Mouse (Mus musculus) heart, embryonic 10.5 days (tissue): Measurements from ENCODE around the gene Ccdc88c. TPM values are rescaled to one million over a fixed set of nuclear protein-coding genes. Genes with fewer than 3 reads are reported as not detected.

Experiments
- DNase-seq: peaks from one replicate; pipeline ENCODE4 v3.0.0-alpha.2; 2017; ENCODE audit warnings: low spot score
- H3K27ac ChIP-seq: fragments of 300-500 bp; sonication (generic); 2 replicates; pipeline ENCODE4 v1.5.1; 2016; ENCODE audit warnings: mild to moderate bottlenecking
- H3K27me3 ChIP-seq: fragments of 300-500 bp; sonication (generic); 2 replicates; pipeline ENCODE4 v1.6.1; 2016; ENCODE audit warnings: mild to moderate bottlenecking; ENCODE audit not compliant: poor library complexity, insufficient read depth, severe bottlenecking
- H3K36me3 ChIP-seq: fragments of 300-500 bp; sonication (generic); 2 replicates; pipeline ENCODE4 v1.6.1; 2016; ENCODE audit warnings: mild to moderate bottlenecking, moderate library complexity
- H3K4me1 ChIP-seq: fragments of 300-500 bp; sonication (generic); 2 replicates; pipeline ENCODE4 v1.6.1; 2016; ENCODE audit warnings: mild to moderate bottlenecking
- H3K4me3 ChIP-seq: fragments of 300-500 bp; sonication (generic); 2 replicates; pipeline ENCODE4 v1.5.1; 2016; ENCODE audit warnings: mild to moderate bottlenecking, moderate library complexity
- H3K9me3 ChIP-seq: fragments of 300-500 bp; sonication (generic); 2 replicates; pipeline ENCODE4 v1.6.1; 2016; ENCODE audit warnings: mild to moderate bottlenecking, moderate library complexity
- WGBS: fragments of 180-500 bp; shearing (Covaris S2); methylation state at CpG from one replicate; pipeline ENCODE4 v1.1.7; 2016; 5-methylcytosine and 5-hydroxymethylcytosine counted together
- polyA plus RNA-seq: library from polyadenylated mRNA; unstranded; fragments of >200 nt; fragmentation: Nextera tagmentation; extraction: Ambion mirVana; gene quantifications from 2 replicates; pipeline ENCODE4 v1.2.1, GENCODE M21; 2016

Ccdc88c gene
- polyA plus RNA-seq, 1 experiment from 2014 or later = 4.4 TPM

- Histone ChIP-seq H3K9me3 (no peaks in the 10 kb centered on the region), H3K36me3 (peaks cover 3% of the 10 kb centered on the region; the same call in 1 of the 2 replicates), H3K27ac (no peak overlapping the region), H3K27me3 (peaks cover 55% of the 10 kb centered on the region), H3K4me1 (peaks cover 11% of the 10 kb centered on the region), H3K4me3 (no peak overlapping the region)
- DNase-seq = peak; percentile 53
- 85% methylated on average over 12 of the region's 12 CpGs for WGBS
Observed at GRCm38 (mm10) chr12:100910731-100911130, 118.1 kb downstream of the Ccdc88c start.

GRCm38 (mm10) chr12:100909765-100910164 lies 119.1 kb downstream of the Ccdc88c start:
- Histone ChIP-seq H3K36me3 (peaks cover 3% of the 10 kb centered on the region; the same call in 1 of the 2 replicates), H3K27ac (no peak overlapping the region), H3K27me3 (peaks cover 53% of the 10 kb centered on the region), H3K9me3 (no peaks in the 10 kb centered on the region), H3K4me1 (peaks cover 11% of the 10 kb centered on the region), H3K4me3 (no peak overlapping the region)
- no peak for DNase-seq
- WGBS = 73% methylated on average over 6 of the region's 6 CpGs

DNA sequence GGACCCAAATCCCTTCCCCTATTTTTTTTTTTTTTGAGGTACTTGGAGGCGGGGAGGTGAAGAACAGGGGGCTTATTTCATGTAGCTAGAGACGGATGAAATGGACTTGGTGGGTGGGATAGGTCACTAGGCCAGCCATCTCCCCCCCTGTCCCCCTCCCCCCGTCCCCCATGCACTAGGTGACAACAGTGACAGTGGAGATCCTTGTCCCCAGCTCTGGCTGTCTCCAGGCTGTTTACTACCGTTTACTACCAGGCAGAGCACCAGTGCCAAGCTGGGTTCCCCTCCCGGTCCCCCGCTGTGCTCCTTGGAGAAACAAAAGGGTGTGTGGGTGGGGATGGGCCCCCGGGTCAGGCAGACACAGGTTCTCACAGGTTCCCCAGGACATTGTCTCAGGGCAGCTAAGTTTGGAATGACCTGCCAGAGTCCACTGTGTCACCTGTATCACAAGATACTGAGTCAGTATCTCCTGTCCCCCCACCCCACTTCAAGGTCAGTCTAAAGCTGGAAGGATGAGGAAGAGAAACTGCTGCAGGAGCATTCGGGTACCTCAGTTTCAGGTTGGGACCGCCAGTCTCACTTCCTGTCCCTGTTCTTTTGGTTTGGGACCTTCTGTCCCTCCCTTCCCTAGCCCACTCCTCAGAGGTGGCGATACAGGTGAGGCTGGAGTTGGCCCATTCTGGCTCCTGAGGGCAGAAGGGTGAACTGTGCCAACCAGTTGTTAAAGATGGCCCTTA lies 120.4 kb downstream of the Ccdc88c start:
- peak overlapping the region; percentile 90 for H3K27ac ChIP-seq

DNA sequence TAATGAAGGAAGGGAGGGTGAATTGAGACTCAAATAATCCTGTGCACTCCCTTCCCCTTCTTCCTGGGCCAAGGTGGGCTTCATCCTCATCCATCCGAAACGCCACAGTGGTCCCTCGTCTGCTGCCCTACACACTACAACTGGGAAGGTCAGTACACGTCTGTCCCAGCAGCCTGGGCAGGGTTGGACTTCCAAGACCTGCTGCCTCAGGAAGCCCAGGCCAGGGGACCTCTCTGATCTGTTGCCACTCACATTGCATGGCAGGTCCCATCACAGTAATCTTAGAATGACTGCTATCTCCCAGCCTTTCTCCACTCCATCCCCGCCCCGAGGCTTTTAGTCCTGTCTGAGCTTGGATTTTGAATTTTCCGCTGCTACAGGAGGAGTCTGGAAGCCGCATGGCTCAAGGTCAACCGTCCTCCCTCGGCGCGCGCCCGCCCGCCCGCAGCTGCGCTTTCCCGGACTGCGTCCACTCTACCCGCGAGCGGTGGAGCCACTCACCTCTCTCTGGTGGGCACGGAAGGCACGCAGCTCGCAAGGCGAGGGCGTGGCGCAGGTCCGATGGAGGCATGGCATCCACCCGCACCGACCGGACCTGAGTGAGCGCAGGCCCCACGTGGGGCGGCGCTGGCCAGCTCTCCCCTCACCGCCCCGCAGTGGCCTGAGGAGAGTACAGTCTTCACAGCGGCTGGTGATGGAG lies 121.1 kb downstream of the Ccdc88c start, which contains the start of gene Gpr68:
TSS of gene Gpr68 (minus strand) at position 601 of the 700 bp plus-strand sequence.
- H3K9me3 ChIP-seq = no peaks in the 10 kb centered on the region
- peak within 1 kb of the TSS; percentile 68 for H3K4me3 ChIP-seq
- peaks cover 11% of the 10 kb centered on the region for H3K4me1 ChIP-seq
- WGBS = 3% methylated on average over 39 of the region's 39 CpGs
- H3K36me3 ChIP-seq = peaks cover under 1% of the 10 kb centered on the region; the same call in 1 of the 2 replicates
- peak within 1 kb of the TSS; percentile 90 for H3K27ac ChIP-seq
- DNase-seq = peak; percentile 79
- peaks cover 54% of the 10 kb centered on the region for H3K27me3 ChIP-seq

More for the DNA sequence above, 120.4 kb downstream of the Ccdc88c start:
- DNase-seq = peak; percentile 71
- Histone ChIP-seq H3K4me1 (peaks cover 11% of the 10 kb centered on the region), H3K27me3 (peaks cover 49% of the 10 kb centered on the region), H3K9me3 (no peaks in the 10 kb centered on the region), H3K36me3 (peaks cover 3% of the 10 kb centered on the region; the same call in 1 of the 2 replicates), H3K4me3 (peak overlapping the region; percentile 68)
- 19% methylated on average over 10 of the region's 10 CpGs for WGBS

GRCm38 (mm10) chr12:100906861-100907260 lies 122.0 kb downstream of the Ccdc88c start:
- Histone ChIP-seq H3K36me3 (no peaks in the 10 kb centered on the region), H3K4me3 (no peak overlapping the region), H3K27me3 (peaks cover 63% of the 10 kb centered on the region), H3K9me3 (no peaks in the 10 kb centered on the region), H3K27ac (no peak overlapping the region), H3K4me1 (peaks cover 11% of the 10 kb centered on the region)
- no peak for DNase-seq
- WGBS = 76% methylated on average over 5 of the region's 5 CpGs

GRCm38 (mm10) chr12:100903761-100904160 lies 125.1 kb downstream of the Ccdc88c start:
- no peak for DNase-seq
- H3K4me3 ChIP-seq = no peak overlapping the region
- H3K27ac ChIP-seq = no peak overlapping the region
- 84% methylated on average over 9 of the region's 9 CpGs for WGBS
- H3K9me3 ChIP-seq = no peaks in the 10 kb centered on the region
- H3K4me1 ChIP-seq = peaks cover 20% of the 10 kb centered on the region
- no peaks in the 10 kb centered on the region for H3K36me3 ChIP-seq
- peaks cover 73% of the 10 kb centered on the region for H3K27me3 ChIP-seq

GRCm38 (mm10) chr12:100901386-100901785 lies 127.5 kb downstream of the Ccdc88c start:
- Histone ChIP-seq H3K4me1 (peaks cover 14% of the 10 kb centered on the region), H3K4me3 (no peak overlapping the region), H3K9me3 (no peaks in the 10 kb centered on the region), H3K36me3 (no peaks in the 10 kb centered on the region), H3K27ac (no peak overlapping the region), H3K27me3 (peaks cover 73% of the 10 kb centered on the region)
- WGBS = 77% methylated on average over 6 of the region's 6 CpGs
- no peak for DNase-seq

GRCm38 (mm10) chr12:100900901-100901300 lies 128.0 kb downstream of the Ccdc88c start:
- DNase-seq = no peak
- Histone ChIP-seq H3K4me1 (peaks cover 14% of the 10 kb centered on the region), H3K36me3 (no peaks in the 10 kb centered on the region), H3K27me3 (peaks cover 74% of the 10 kb centered on the region), H3K9me3 (no peaks in the 10 kb centered on the region), H3K27ac (no peak overlapping the region), H3K4me3 (no peak overlapping the region)
- WGBS = 72% methylated on average over 6 of the region's 6 CpGs

- Histone ChIP-seq H3K4me3 (peak overlapping the region; percentile 56), H3K9me3 (no peaks in the 10 kb centered on the region), H3K36me3 (no peaks in the 10 kb centered on the region), H3K4me1 (peaks cover 14% of the 10 kb centered on the region), H3K27ac (no peak overlapping the region; the same call in 1 of the 2 replicates), H3K27me3 (peaks cover 83% of the 10 kb centered on the region)
- under 1% methylated on average over 30 of the region's 30 CpGs for WGBS
- no peak for DNase-seq
Observed at GRCm38 (mm10) chr12:100899111-100899640, 129.7 kb downstream of the Ccdc88c start.

DNA sequence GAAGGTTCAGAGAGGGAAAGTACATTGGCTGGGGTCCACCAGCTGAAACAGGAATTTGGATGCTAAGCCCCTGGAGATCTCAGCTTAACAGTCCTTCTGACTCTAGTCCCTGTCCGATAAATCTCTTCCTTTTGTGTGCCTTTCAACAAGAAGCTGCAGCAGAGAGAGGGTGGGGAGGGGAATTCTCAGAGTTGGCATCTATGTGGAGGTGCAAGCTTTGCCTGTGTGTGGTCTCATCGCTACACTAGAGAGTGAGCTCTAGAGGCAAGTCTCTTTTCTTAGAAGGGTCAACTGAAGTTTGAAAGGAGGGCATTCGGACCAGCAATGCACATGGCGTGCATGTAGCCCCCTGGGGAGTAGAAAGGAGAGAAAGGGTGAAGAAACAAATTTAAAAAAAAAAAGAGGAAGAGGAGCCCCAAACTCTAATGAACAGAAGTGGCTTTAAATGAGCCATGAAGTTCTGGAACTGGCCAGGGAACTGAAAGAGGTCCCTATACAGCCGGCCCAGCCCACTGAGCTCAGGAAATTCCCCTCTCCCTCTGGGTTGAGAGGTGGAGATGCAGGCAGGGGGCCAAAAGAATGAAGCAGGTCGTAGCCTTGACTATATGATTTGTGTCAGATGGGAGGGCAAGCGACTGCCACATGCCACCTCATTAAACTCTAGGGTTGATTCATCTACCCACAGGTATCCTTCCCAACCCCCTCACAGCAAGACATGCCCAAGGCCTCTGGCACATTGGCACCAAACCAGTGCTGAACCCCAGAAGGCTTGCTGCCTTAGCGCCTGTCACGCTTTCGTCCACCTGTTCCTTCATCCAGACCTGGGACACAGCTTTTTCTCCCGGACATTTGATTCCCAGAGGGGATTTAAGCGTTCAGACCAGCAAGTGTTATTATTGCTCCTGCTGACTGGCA lies 130.9 kb downstream of the Ccdc88c start:
- DNase-seq = no peak
- Histone ChIP-seq H3K27me3 (peaks cover 80% of the 10 kb centered on the region), H3K4me1 (peaks cover 14% of the 10 kb centered on the region), H3K36me3 (no peaks in the 10 kb centered on the region), H3K9me3 (no peaks in the 10 kb centered on the region), H3K27ac (no peak overlapping the region), H3K4me3 (no peak overlapping the region)
- WGBS = 43% methylated on average over 12 of the region's 12 CpGs

DNA sequence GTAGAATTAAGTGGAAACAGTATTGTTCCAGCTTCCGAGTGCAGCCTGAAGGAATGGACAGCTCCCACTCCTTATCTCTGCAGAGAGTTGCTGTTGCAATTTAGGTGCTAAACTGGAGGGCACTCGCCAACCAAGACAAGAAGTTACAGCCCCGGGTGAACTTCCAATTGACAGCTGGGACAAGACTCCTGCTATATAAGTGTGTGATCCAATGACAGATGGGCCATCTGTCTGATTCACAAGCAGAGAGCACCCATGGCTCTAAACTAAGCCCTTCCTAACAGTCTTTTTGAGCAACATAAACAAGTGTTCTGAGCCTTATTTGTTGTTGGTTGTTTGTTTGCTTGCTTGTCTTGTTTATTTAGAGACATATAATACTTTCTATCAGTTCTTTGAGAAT lies 132.2 kb downstream of the Ccdc88c start:
- Histone ChIP-seq H3K4me1 (peaks cover 14% of the 10 kb centered on the region), H3K4me3 (no peak overlapping the region), H3K36me3 (no peaks in the 10 kb centered on the region), H3K27me3 (peaks cover 67% of the 10 kb centered on the region), H3K27ac (no peak overlapping the region), H3K9me3 (no peaks in the 10 kb centered on the region)
- no peak for DNase-seq
- 16% methylated on average over 3 of the region's 3 CpGs for WGBS

- WGBS = 32% methylated on average over 2 of the region's 2 CpGs
- Histone ChIP-seq H3K4me3 (no peak overlapping the region), H3K27me3 (peaks cover 55% of the 10 kb centered on the region), H3K9me3 (no peaks in the 10 kb centered on the region), H3K36me3 (no peaks in the 10 kb centered on the region), H3K4me1 (peaks cover 14% of the 10 kb centered on the region), H3K27ac (no peak overlapping the region)
- no peak for DNase-seq
Observed at GRCm38 (mm10) chr12:100895504-100895903, 133.4 kb downstream of the Ccdc88c start.
